Mouse (Mus musculus) neural tube, embryonic 13.5 days (tissue): ENCODE data around the gene Popdc3. TPM values are rescaled to one million over a fixed set of nuclear protein-coding genes. Genes with fewer than 3 reads are reported as not detected.
A peak's percentile ranks its signal among the peaks of the same experiment; 100 is the strongest.

Experiments
- ATAC-seq: fragments of 200-750 bp; cut with Nextera tagmentation; 2 replicates; pipeline ENCODE4 v1.8.0; 2017; ENCODE audit warnings: low read depth, mild to moderate bottlenecking, moderate TSS enrichment, moderate library complexity
- H3K27ac ChIP-seq: fragments of 300-500 bp; sonication (generic); replicated peaks from 2 replicates; pipeline ENCODE4 v1.5.1; 2015; ENCODE audit warnings: moderate library complexity, mild to moderate bottlenecking, inconsistent platforms
- H3K27me3 ChIP-seq: fragments of 300-500 bp; sonication (generic); 2 replicates; pipeline ENCODE4 v1.6.1; 2015; ENCODE audit warnings: mild to moderate bottlenecking, inconsistent platforms
- H3K36me3 ChIP-seq: fragments of 300-500 bp; sonication (generic); 2 replicates; pipeline ENCODE4 v1.6.1; 2015; ENCODE audit warnings: mild to moderate bottlenecking, inconsistent platforms
- H3K4me1 ChIP-seq: fragments of 300-500 bp; sonication (generic); replicated peaks from 2 replicates; pipeline ENCODE4 v1.6.1; 2015; ENCODE audit warnings: inconsistent platforms
- H3K4me2 ChIP-seq: fragments of 300-500 bp; sonication (generic); 2 replicates; pipeline ENCODE4 v1.6.1; 2015; ENCODE audit warnings: inconsistent platforms, mild to moderate bottlenecking, moderate library complexity
- H3K4me3 ChIP-seq: fragments of 300-500 bp; sonication (generic); 2 replicates; pipeline ENCODE4 v1.5.1; 2015; ENCODE audit warnings: mild to moderate bottlenecking, inconsistent platforms
- H3K9ac ChIP-seq: fragments of 300-500 bp; sonication (generic); 2 replicates; pipeline ENCODE4 v1.6.1; 2015; ENCODE audit warnings: moderate library complexity, mild to moderate bottlenecking, inconsistent platforms
- H3K9me3 ChIP-seq: fragments of 300-500 bp; sonication (generic); 2 replicates; pipeline ENCODE4 v1.6.1; 2016; ENCODE audit warnings: inconsistent platforms
- WGBS: fragments of 180-500 bp; shearing (Covaris S2); methylation state at CpG from one replicate; pipeline ENCODE4 v1.1.7; 2015; 5-methylcytosine and 5-hydroxymethylcytosine counted together
- polyA plus RNA-seq: library from polyadenylated mRNA; unstranded; fragments of >200 nt; fragmentation: Nextera tagmentation; extraction: Ambion mirVana; gene quantifications from 2 replicates; pipeline ENCODE4 v1.2.1, GENCODE M21; 2015

The Popdc3 gene
- polyA plus RNA-seq, 1 experiment from 2014 or later: 4.1 TPM

- no peak for ATAC-seq
- Histone ChIP-seq H3K9ac (no peak overlapping the region), H3K4me1 (no peaks in the 10 kb centered on the region), H3K27me3 (no peaks in the 10 kb centered on the region), H3K9me3 (no peaks in the 10 kb centered on the region), H3K4me3 (no peak overlapping the region), H3K27ac (no peak overlapping the region), H3K36me3 (no peaks in the 10 kb centered on the region), H3K4me2 (no peak overlapping the region)
These were observed 32.3 kb downstream of the Popdc3 start for GRCm38 (mm10) chr10:45210201-45210600.

DNA sequence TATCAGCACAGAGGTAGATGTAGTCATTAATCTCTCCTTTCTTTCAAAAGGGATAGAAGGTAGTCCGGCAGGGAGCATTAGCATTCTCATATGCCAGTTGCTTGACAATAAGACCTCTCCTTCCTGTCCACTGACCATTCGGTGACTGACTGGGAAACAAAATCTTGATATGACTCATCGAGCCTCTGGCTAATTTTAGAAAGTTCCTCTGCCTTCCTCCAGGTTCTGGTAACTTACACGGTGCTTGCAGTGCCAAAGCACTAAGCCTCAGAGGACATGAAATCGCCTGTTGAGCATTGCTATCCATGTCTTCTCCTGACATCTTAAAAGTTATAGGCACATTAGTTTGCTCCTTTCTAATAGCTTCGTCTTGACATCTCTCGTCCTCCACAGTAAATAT lies 38.8 kb downstream of the Popdc3 start:
- no peak overlapping the region for H3K4me2 ChIP-seq
- H3K4me3 ChIP-seq: no peak overlapping the region
- no peaks in the 10 kb centered on the region for H3K4me1 ChIP-seq
- no peak overlapping the region for H3K9ac ChIP-seq
- WGBS: 90% methylated on average over 7 of the region's 7 CpGs
- no peak for ATAC-seq
- H3K36me3 ChIP-seq: no peaks in the 10 kb centered on the region
- no peak overlapping the region for H3K27ac ChIP-seq
- H3K9me3 ChIP-seq: no peaks in the 10 kb centered on the region
- H3K27me3 ChIP-seq: no peaks in the 10 kb centered on the region

- Histone ChIP-seq H3K36me3 (no peaks in the 10 kb centered on the region), H3K4me1 (0 out of 2 replicates have a peak, but pooled peaks cover 7% of the 10 kb centered on the region), H3K4me2 (no peak overlapping the region), H3K9me3 (no peaks in the 10 kb centered on the region), H3K9ac (no peak overlapping the region), H3K4me3 (no peak overlapping the region), H3K27ac (no peak overlapping the region), H3K27me3 (no peaks in the 10 kb centered on the region)
- 33% methylated on average over 4 of the region's 4 CpGs for WGBS
- ATAC-seq: no peak
These were observed 52.1 kb downstream of the Popdc3 start for GRCm38 (mm10) chr10:45229954-45230353.

DNA sequence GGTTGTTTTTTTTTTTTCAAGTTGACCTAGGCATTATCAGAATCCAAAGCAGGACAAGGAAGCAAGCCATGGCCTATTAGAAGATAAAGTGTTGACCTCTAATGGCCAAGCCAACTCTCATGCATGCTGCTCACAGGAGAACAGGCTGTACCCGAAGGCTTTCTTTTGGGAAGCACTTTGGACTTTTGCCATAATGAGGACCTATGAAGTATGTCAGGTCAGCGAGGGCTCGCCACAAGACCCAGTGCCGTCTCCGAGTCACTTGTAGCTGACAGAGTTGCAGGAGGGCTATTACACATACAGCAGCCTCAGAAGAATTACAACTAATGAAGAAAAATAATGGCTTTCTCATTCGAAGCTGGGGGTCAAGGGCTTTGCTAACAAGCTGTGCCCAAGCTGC lies 55.5 kb downstream of the Popdc3 start:
- H3K36me3 ChIP-seq: no peaks in the 10 kb centered on the region
- no peak for ATAC-seq
- H3K9me3 ChIP-seq: no peaks in the 10 kb centered on the region
- H3K4me2 ChIP-seq: no peak overlapping the region
- no peaks in the 10 kb centered on the region for H3K27me3 ChIP-seq
- 0 out of 2 replicates have a peak, but pooled peaks cover 7% of the 10 kb centered on the region for H3K4me1 ChIP-seq
- 80% methylated on average over 6 of the region's 6 CpGs for WGBS
- no peak overlapping the region for H3K4me3 ChIP-seq
- no peak overlapping the region for H3K9ac ChIP-seq
- H3K27ac ChIP-seq: no peak overlapping the region

DNA sequence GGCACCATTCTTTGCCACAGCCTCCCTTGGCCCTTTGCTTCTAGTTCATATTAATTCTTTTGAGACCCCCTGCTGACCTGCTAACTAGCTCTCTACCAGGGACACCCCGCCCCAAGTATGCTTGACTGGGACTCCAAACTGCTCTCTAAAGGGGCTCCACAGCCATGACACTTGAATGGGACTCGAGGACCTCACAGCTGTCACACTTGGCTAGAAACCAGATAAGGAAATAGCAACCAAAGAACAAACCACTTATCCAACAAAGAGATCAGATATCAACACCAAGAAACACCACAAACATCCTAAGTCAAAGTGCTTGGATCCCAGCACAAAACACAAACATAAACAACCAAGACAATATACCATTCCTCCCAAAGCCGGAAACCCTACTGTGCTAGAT lies 58.4 kb downstream of the Popdc3 start:
- Histone ChIP-seq H3K9me3 (no peaks in the 10 kb centered on the region), H3K9ac (no peak overlapping the region), H3K27ac (no peak overlapping the region), H3K4me3 (no peak overlapping the region), H3K4me1 (no peaks in the 10 kb centered on the region), H3K27me3 (no peaks in the 10 kb centered on the region), H3K36me3 (no peaks in the 10 kb centered on the region), H3K4me2 (no peak overlapping the region)
- 68% methylated on average over 3 of the region's 3 CpGs for WGBS
- no peak for ATAC-seq

- no peaks in the 10 kb centered on the region for H3K4me1 ChIP-seq
- H3K4me2 ChIP-seq: no peak overlapping the region
- no peak overlapping the region for H3K4me3 ChIP-seq
- WGBS: 81% methylated on average over 5 of the region's 5 CpGs
- H3K36me3 ChIP-seq: no peaks in the 10 kb centered on the region
- no peak overlapping the region for H3K9ac ChIP-seq
- no peaks in the 10 kb centered on the region for H3K27me3 ChIP-seq
- no peak overlapping the region for H3K27ac ChIP-seq
- no peak for ATAC-seq
- H3K9me3 ChIP-seq: no peaks in the 10 kb centered on the region
These were observed 59.6 kb downstream of the Popdc3 start for GRCm38 (mm10) chr10:45237492-45237891.

- Histone ChIP-seq H3K4me3 (no peak overlapping the region), H3K36me3 (no peaks in the 10 kb centered on the region), H3K4me2 (no peak overlapping the region), H3K4me1 (no peaks in the 10 kb centered on the region), H3K9me3 (peaks cover 12% of the 10 kb centered on the region; the same call in 1 of the 2 replicates), H3K9ac (no peak overlapping the region), H3K27me3 (no peaks in the 10 kb centered on the region), H3K27ac (no peak overlapping the region)
- WGBS: 90% methylated on average over 1 of the region's 1 CpGs
- ATAC-seq: no peak
These were observed 82.6 kb downstream of the Popdc3 start for GRCm38 (mm10) chr10:45260477-45260876.

GRCm38 (mm10) chr10:45262126-45262525 lies 84.2 kb downstream of the Popdc3 start:
- no peak for ATAC-seq
- WGBS: 77% methylated on average over 3 of the region's 3 CpGs

GRCm38 (mm10) chr10:45276499-45276898 lies 98.6 kb downstream of the Popdc3 start:
- H3K4me2 ChIP-seq: no peak overlapping the region
- H3K27ac ChIP-seq: no peak overlapping the region
- H3K36me3 ChIP-seq: no peaks in the 10 kb centered on the region
- no peaks in the 10 kb centered on the region; the same call in 1 of the 2 replicates for H3K9me3 ChIP-seq
- no peak overlapping the region for H3K4me3 ChIP-seq
- H3K27me3 ChIP-seq: no peaks in the 10 kb centered on the region
- WGBS: 61% methylated on average over 3 of the region's 3 CpGs
- no peak overlapping the region for H3K9ac ChIP-seq
- ATAC-seq: no peak
- no peaks in the 10 kb centered on the region for H3K4me1 ChIP-seq

More at GRCm38 (mm10) chr10:45262126-45262525, 84.2 kb downstream of the Popdc3 start:
- H3K9me3 ChIP-seq: no peaks in the 10 kb centered on the region
- H3K27ac ChIP-seq: no peak overlapping the region
- no peaks in the 10 kb centered on the region for H3K4me1 ChIP-seq
- H3K9ac ChIP-seq: no peak overlapping the region
- no peak overlapping the region for H3K4me3 ChIP-seq
- H3K4me2 ChIP-seq: no peak overlapping the region
- no peaks in the 10 kb centered on the region for H3K27me3 ChIP-seq
- no peaks in the 10 kb centered on the region for H3K36me3 ChIP-seq

DNA sequence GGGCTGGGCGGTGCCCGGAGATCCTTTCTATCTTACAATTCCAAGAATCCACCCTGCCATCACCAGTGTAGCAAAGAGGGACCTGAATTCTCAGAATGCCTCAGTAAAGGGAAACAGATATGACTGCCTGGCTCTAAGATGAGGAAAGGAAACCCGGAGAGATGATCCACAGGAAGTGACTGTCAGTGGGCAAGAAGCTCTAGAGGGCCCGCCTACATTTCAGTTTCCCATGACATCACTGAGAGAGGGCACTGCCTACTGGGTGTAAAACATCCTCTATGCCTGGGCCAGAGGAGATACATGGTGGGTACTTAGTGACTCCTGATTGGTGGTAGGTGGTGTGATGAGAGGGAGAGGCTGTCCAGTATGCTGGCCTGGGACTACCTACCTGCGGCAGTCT lies 99.1 kb downstream of the Popdc3 start:
- Histone ChIP-seq H3K9me3 (no peaks in the 10 kb centered on the region), H3K4me3 (no peak overlapping the region), H3K36me3 (no peaks in the 10 kb centered on the region), H3K9ac (no peak overlapping the region), H3K4me1 (no peaks in the 10 kb centered on the region), H3K27me3 (no peaks in the 10 kb centered on the region), H3K4me2 (no peak overlapping the region), H3K27ac (no peak overlapping the region)
- no peak for ATAC-seq
- WGBS: 93% methylated on average over 5 of the region's 5 CpGs

DNA sequence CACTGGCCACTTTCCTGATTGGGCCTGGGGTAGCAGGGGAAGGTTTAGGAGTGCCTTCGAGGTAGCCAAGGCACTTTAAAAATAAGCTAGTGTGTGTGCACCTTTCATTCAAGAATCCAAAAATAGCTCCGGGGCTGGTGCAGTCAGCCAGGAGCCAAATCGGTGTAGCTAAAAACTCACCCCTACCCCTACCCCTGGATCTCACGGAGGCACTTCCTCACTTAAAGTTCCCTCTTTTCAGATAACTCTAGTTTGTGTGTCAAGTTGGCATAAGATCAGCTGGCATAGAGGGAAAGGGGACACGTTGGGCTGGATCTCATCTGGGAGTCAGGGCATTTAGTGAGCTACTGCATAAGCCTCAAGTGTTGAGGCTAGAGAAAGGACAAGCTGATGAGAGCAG lies 107.8 kb downstream of the Popdc3 start:
- H3K27ac ChIP-seq: no peak overlapping the region
- WGBS: 87% methylated on average over 5 of the region's 5 CpGs
- no peak overlapping the region for H3K9ac ChIP-seq
- H3K4me1 ChIP-seq: peaks cover 8% of the 10 kb centered on the region
- H3K4me2 ChIP-seq: no peak overlapping the region
- no peak for ATAC-seq
- no peaks in the 10 kb centered on the region for H3K9me3 ChIP-seq
- H3K4me3 ChIP-seq: no peak overlapping the region
- peaks cover 23% of the 10 kb centered on the region for H3K27me3 ChIP-seq
- H3K36me3 ChIP-seq: no peaks in the 10 kb centered on the region

DNA sequence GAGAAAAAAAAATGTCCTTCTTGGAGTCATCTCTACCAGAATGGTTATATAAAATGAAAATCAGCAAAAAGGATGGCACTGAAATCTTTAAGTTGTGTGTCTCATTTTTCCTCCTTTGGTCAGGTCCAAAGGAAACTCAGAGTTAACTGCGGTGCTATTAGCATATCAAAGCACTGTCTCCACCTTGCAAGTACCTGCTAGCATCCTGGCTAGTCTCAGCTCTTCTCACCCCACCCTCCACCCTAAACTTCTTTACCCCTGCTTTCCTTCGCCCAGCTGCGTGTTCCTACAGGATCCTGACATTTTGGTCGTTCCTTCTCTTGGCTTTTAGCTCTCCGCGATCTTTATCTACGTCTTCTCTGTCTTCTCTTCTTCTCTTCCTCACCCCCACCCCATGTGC lies 110.5 kb downstream of the Popdc3 start:
- no peaks in the 10 kb centered on the region for H3K36me3 ChIP-seq
- H3K27me3 ChIP-seq: peaks cover 25% of the 10 kb centered on the region
- WGBS: 56% methylated on average over 7 of the region's 7 CpGs

DNA sequence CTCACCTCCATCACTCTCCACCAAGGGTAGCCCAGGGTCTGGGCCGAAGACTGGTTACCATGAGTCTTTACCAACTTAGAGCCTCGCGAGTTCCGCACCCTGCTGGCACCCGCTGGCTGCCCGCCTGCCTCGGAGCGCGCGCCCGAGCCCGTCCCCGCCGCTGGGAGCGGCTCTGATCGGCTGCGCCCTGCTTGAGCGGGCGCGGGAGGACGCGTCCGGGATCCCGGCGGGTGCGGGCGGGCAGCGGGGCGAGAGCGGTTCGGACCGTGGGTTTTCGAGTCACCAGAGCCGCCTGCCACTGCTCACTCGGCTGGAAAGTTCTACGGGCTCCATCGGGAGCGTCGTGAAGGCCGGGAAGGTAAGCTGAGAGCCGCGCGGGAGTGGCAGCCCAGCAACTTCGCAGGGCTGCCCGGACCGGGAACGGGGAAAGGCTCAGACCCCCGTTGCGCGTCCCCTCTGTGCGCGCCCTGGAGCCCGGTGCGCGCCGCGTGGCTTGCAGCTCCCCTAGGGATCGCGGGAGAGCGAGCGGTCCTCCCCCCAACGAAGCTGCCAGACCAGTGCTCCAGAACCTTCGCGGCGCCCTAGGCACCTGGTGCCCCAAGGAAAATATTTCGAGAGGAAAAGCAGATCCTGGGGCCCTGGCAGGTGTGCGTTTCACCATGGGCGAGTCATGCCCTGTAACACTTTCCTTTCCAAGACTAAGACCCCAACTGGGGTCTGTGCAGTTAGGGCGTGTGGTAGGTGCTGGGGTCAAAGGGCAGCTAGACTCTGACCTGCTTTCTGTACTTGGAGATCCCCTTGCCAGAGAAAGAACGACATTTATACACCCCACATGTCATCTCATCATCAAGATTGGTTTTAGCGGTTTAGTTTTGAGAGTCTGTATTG lies 111.6 kb downstream of the Popdc3 start:
- H3K4me1 ChIP-seq: peaks cover 8% of the 10 kb centered on the region
- peak overlapping the region; percentile 97 for H3K4me2 ChIP-seq
- H3K4me3 ChIP-seq: peak overlapping the region; percentile 55
- H3K36me3 ChIP-seq: no peaks in the 10 kb centered on the region
- WGBS: 2% methylated on average over 71 of the region's 71 CpGs
- no peaks in the 10 kb centered on the region for H3K9me3 ChIP-seq
- peak overlapping the region; percentile 70 for H3K9ac ChIP-seq
- H3K27ac ChIP-seq: no peak overlapping the region
- peak; percentile 88 for ATAC-seq
- peaks cover 25% of the 10 kb centered on the region for H3K27me3 ChIP-seq

More for the DNA sequence above, 110.5 kb downstream of the Popdc3 start:
- Histone ChIP-seq H3K27ac (no peak overlapping the region), H3K9me3 (no peaks in the 10 kb centered on the region), H3K9ac (no peak overlapping the region), H3K4me1 (peaks cover 8% of the 10 kb centered on the region), H3K4me2 (no peak overlapping the region), H3K4me3 (no peak overlapping the region)
- ATAC-seq: no peak
